Mouse (Mus musculus) kidney, adult 18-20 months (tissue): ENCODE measurements around the gene 2010111I01Rik.
A peak's percentile ranks its signal among the peaks of the same experiment; 100 is the strongest.

Experiments
- DNase-seq: peaks from one replicate; pipeline ENCODE4 v3.0.0; 2021

The 2010111I01Rik gene

GRCm38 (mm10) chr13:63270191-63270590 is 305.5 kb downstream of the 2010111I01Rik start:
- no peak for DNase-seq

GRCm38 (mm10) chr13:63272017-63272601 is 307.4 kb downstream of the 2010111I01Rik start:
- no peak for DNase-seq

GRCm38 (mm10) chr13:63272602-63273229 is 308.0 kb downstream of the 2010111I01Rik start:
- peak; percentile 82 for DNase-seq

- DNase-seq = no peak
Observed at GRCm38 (mm10) chr13:63273859-63274258, 309.2 kb downstream of the 2010111I01Rik start.

GRCm38 (mm10) chr13:63274488-63275166 is 309.9 kb downstream of the 2010111I01Rik start:
- no peak for DNase-seq

- DNase-seq = no peak
Observed at GRCm38 (mm10) chr13:63276389-63276788, 311.7 kb downstream of the 2010111I01Rik start.

GRCm38 (mm10) chr13:63277316-63277715 is 312.6 kb downstream of the 2010111I01Rik start:
- no peak for DNase-seq

GRCm38 (mm10) chr13:63278141-63278631 is 313.5 kb downstream of the 2010111I01Rik start:
- DNase-seq = peak; percentile 62

GRCm38 (mm10) chr13:63278796-63279475 is 314.2 kb downstream of the 2010111I01Rik start:
- DNase-seq = peak; percentile 56

GRCm38 (mm10) chr13:63279807-63280206 is 315.1 kb downstream of the 2010111I01Rik start:
- DNase-seq = no peak

GRCm38 (mm10) chr13:63280344-63280743 is 315.7 kb downstream of the 2010111I01Rik start:
- DNase-seq = no peak

- no peak for DNase-seq
Observed at GRCm38 (mm10) chr13:63281206-63281605, 316.5 kb downstream of the 2010111I01Rik start.

- no peak for DNase-seq
Observed at GRCm38 (mm10) chr13:63283236-63283635, 318.5 kb downstream of the 2010111I01Rik start.

- DNase-seq = no peak
Observed at GRCm38 (mm10) chr13:63284748-63285147, 320.1 kb downstream of the 2010111I01Rik start.

- no peak for DNase-seq
Observed at GRCm38 (mm10) chr13:63286483-63287102, 321.9 kb downstream of the 2010111I01Rik start.

GRCm38 (mm10) chr13:63289152-63289551 is 324.5 kb downstream of the 2010111I01Rik start:
- DNase-seq = no peak

GRCm38 (mm10) chr13:63289687-63290086 is 325.0 kb downstream of the 2010111I01Rik start:
- DNase-seq = no peak

- DNase-seq = no peak
Observed at GRCm38 (mm10) chr13:63290126-63290525, 325.4 kb downstream of the 2010111I01Rik start.

- no peak for DNase-seq
Observed at GRCm38 (mm10) chr13:63291016-63291415, 326.3 kb downstream of the 2010111I01Rik start.

- no peak for DNase-seq
Observed at GRCm38 (mm10) chr13:63293647-63294046, 329.0 kb downstream of the 2010111I01Rik start.

- peak; percentile 65 for DNase-seq
Observed at GRCm38 (mm10) chr13:63294359-63295193, 329.9 kb downstream of the 2010111I01Rik start.

GRCm38 (mm10) chr13:63296300-63296699 is 331.6 kb downstream of the 2010111I01Rik start:
- DNase-seq = no peak
